Mouse (Mus musculus) mouse embryonic stem cell (cell line): ENCODE data around the gene 4933427D14Rik.

Experiments used
- in situ Hi-C, 2 experiments: fragments of 300-500 bp; cut with MboI; formaldehyde crosslinking; loops; 1 replicate in 1 of 2; 3 replicates in 1 of 2; pipeline ENCODE4 v1.14.3; 2019 to 2020; ENCODE audit warnings: low sequenced_read_pairs in 2 of 2, low pct_unique_long_range_greater_than_20kb in 1 of 2, mixed read lengths in 1 of 2; ENCODE audit not compliant: unreplicated experiment in 1 of 2

Gene 4933427D14Rik

DNA sequence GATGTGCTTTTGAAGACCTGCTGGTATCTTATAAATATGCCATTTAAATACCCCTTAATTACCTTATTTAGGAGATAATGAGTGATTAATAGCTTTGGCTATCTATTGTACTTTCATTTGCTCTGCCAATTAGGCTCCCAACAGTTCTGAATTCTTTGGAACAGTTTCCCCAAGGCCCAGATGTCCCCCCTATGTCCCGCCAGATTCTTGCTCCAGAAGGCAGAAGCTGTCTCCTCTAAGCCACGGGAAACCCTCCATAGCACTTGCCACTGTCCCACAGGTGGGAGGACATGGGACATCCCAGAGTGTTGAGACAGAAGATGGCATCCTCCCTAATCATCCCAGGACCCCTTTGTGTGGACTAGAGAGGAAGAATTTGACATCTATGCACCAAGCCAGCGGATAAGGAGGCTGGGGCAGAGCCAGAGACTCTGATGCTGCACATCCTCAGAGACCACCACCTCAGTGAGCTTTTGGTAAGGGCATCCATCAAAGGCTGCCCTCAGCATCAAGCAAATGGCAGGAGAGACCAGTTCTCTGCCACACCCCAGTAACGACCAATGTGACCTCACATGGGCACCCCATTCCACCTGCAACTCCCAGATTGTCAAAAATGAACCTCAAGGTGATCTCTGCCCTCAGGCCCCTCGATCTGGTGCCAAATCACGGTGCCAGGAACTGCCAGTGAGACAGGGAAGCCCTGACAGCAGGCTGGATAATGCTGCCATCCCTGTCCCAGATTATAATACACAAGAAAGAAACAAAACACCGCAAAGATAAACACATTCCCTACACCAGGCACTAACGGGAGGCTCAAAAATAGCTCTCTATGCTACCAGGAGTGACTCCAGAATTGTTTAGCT lies 78.0 kb downstream of the 4933427D14Rik start:
- in situ Hi-C loops: no loop called here

DNA sequence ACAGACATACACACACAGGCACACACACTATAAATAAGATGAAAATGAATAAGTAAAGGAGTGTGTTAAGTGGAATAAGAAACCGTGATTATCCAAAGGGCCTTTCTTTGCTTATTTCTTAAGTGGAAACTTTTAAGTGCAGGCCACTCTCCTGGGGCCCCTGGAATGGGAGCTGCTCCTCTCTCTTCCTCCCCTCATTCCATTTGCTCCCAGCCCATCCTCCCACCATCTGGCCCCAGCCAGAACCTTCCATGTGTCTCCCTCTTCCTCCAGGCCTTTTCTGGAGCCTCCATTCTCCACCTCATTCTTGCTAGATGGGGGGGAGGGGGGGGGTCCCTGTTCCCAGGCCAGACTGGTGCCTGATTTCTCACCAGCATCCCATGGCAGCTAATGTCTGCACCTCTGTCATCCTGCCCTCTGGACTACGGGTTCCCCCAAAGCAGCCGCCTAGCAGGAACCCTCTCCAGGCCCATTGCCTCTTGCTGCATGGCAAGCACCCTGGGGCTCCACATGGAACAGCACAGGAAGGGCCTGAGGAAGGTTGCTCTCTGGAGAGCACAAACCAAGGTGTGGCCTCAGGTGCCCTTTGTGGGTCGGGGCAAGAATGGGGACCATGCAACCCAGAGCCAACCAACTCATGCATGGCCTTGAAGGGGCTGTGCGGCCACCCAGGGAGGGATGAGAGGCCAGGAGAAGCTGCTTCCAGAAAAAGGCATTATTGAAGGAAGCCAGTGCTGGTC lies 79.6 kb downstream of the 4933427D14Rik start:
- in situ Hi-C loops: no loop called here

DNA sequence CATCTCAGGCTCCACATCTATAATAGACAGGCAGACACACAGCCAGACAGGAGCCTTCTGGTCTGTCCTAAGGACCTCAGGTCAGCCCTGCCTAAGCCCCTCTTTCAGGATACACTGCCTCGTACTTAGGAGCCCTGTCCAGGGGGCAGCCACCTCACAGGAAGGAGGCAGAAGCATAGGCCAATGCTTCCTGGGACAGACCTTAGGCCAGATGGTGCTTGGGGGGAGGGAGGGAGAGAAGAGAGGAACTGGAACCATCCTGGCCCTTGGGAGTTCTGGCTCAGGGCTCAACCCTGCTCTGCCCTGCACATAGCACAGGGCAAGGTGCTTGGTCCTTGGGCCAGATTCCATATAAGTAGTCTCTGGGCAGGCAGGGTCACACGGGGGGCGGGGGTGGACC lies 81.5 kb downstream of the 4933427D14Rik start:
- in situ Hi-C loops: no loop called here

DNA sequence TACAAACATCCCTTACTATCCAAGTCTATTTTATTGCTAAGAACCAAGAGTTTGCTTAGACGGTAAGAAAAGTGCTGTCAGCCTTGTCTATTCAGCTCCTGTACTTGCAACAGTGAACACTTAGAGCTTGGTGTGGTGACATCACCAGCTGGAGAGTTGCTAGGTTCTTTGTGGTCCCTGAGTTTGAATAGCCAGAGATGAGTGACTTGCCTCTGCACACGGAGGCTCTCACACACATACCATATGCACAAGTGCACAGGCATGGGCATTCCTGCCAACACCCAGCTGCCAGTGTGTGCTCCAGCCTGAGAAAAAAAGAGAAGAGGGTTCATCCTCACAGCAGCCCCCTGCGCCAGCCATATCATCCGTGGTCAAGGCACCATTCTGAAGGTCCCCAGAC lies 83.7 kb downstream of the 4933427D14Rik start:
- in situ Hi-C loops: no loop called here

DNA sequence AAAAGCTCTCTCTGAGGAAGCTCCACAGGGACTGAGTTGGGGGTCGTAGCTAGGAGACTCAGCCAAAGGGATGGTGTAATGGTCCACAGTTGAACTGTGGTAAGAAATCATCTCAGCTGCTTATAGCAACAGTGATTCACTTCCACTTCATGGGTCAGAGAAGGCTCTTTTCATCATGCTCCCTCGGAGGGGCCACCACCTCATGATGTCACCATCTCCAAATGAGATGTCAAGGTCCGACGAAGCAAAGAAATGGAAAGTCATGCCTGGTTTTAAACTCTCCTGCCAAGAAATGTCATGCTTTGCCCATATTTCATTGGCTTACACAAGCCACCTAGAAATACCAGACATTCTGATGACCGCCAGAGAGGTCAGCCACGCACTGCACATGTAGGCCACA lies 86.9 kb downstream of the 4933427D14Rik start:
- in situ Hi-C loops: no loop called here

DNA sequence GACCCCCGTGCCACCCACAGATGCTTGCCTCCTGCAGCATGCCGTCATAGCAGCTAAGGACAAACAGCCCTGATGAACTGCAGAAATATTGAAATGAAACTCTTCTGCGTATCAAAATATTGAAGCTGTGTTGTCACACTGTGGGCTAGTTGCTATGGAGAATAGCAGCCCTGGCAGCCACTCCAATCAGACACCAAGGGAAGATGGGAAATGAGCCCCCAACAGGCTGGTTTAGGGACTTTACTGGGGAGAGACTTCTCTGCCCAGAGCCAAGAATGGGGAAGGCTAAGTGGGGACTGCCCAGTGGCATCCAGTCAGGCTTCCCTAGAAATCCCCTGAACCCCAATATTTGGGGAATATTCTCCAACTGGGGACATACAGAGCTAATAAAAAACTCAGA lies 88.6 kb downstream of the 4933427D14Rik start:
- in situ Hi-C loops: no loop called here

DNA sequence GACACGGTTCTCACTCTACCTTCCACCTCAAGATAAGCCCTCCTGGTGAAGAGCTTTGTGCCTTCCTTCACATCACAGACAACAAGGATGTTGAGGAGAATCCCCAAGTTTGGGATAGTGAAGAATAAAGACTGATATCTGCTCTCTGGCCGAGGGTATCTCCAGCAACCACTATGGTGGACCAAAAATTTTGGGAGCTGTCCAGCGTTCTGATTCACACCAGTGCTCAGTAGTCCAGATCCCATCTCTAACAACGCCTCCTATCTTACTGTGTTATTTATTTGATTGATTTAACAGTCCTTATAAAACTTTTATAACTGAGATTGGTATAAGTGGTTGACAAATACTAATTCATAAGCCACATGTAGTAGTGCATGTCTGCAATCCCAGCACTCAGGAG lies 94.0 kb downstream of the 4933427D14Rik start:
- in situ Hi-C loops: no loop called here

DNA sequence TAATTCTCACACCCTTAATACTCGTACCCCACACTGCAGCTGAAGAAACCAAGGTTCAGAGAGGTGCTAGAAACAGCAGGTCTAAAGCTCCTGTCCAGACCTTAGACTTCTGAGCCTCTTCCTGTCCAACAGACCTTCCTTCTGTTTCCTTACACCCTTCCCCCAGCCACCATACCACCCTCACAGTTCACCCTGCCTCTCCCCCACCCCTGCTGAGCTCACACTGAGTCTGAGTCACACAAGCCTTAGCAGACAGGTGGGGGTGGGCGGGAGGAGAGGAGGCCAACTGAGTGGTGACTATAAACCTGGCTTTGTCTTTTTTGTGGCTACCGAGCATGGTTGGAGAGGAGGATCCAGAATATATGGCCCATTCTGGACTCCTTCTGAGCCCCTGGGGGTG lies 96.5 kb downstream of the 4933427D14Rik start:
- in situ Hi-C loops: no loop called here

DNA sequence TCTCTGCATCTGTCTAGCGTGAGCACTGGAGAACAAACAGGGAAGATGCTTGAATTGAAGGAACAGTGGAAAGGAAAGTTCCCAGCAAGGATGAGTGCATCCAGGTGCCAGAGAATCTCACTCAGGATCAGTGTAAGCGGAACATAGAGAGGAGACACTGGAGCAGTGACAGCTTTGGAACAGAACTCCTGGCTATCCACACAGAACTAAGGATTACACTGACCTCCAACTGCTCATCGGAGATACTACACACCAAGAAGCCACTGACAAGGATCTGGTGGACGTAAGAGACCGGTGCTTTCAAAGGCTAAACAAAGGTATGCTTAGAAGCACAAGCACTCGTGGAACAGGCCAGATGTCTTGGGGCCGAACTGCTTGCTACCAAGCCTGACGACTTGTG lies 103.0 kb downstream of the 4933427D14Rik start:
- in situ Hi-C loops: no loop called here
